Mouse (Mus musculus) spleen, postnatal 4 days (tissue): ENCODE results near the gene Slc12a9.

Experiments used
- DNase-seq, 2 experiments: peaks; one replicate each; pipeline ENCODE4 v3.0.0; 2022; ENCODE audit warnings: low spot score in 2 of 2

Slc12a9 gene

DNA sequence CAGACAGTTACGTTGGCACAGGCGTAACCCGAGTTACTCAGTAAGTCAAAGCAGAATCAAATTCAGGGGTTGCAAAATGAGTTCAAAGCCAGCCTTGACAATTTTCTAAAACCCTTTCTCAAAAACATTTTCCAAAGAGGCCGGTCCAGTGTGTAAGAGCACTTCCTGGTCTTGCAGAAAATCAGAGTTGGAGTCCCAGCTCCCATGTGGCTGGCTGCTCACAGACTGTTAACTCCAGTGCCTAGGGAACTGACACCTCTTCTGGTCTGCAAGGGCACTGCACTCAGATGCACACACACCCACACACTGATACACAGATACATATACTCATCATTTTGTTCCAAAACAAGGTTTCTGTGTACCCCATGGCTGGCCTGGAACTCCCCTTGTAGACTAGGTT, 25.0 kb downstream of the Slc12a9 start:
- DNase-seq = no peak

- peak; percentile 87 to 93 for DNase-seq
These were observed 26.1 kb downstream of the Slc12a9 start, which contains the start of gene Srrt for GRCm38 (mm10) chr5:137307071-137307912. TSS of gene Srrt (minus strand) at chr5:137307674.

DNA sequence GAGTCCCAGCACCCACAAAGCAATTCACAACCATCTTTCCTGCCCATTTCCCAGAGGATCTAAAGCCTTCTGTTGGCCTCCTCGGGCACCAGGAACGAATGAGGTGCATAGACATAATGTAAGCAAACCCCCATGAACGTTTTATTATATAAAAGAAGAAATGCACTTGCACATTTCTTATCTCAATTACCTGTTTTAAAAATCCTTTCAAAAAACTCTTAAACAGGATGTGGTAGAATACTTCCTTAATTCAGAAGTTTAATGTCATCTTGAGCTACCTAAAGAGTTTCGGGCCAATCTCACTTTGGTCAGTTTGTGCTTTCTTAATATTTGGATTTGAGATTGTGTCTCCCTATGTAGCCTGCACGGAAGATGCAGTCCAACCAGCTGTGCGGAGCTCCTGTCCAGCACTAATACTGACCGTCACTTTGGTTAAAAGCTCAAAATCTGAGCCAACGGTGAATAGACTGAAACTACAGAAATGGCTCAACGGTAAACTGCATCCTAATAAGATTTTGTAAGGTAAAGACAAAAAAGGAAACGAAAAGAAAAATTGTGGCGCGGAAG, 26.9 kb downstream of the Slc12a9 start:
- DNase-seq = no peak

GRCm38 (mm10) chr5:137305822-137306221, 27.6 kb downstream of the Slc12a9 start:
- DNase-seq = no peak

GRCm38 (mm10) chr5:137304816-137305215, 28.6 kb downstream of the Slc12a9 start:
- no peak for DNase-seq

DNA sequence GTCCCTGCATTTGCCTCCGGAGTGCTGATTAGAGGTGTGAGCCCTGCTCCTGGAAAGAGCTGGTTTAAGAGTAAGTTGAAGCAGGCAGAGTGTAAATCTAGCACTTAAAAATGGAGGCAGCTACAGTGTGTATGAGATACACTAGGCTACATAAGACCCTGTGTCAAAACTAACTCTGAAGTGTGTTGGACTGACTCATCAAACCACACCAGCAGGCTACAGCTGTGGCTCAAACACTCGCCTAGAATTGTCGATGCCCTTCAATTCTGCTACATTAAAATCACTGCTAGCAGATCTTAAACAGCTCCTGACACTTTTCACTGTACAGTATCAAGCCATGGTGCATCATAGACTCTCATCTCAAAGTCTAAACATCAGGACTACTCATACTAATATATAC, 29.2 kb downstream of the Slc12a9 start:
- no peak for DNase-seq

- no peak for DNase-seq
These were observed 29.8 kb downstream of the Slc12a9 start for GRCm38 (mm10) chr5:137303609-137304008.

DNA sequence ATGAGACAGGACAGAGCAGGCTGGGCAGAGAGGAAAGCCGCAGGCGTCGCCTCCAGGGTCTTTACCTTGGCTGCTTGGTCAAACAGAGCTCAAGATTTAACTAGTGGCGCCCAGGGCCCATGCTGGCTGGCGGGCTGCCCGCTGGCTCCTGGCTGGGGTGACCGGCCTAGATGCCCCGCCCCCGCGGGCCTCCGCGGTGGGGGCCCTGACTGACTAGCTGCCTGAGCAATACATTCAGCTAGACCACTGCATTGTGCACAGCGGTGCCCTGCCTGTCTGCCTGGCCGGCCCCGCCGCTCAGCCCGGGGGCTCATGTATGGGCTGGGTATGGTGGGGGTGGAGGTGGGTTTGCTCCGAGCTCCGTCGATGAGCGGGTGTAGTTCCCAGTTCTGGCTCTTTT, 32.1 kb downstream of the Slc12a9 start:
- no peak for DNase-seq

GRCm38 (mm10) chr5:137299240-137299639, 34.2 kb downstream of the Slc12a9 start:
- DNase-seq = no peak

DNA sequence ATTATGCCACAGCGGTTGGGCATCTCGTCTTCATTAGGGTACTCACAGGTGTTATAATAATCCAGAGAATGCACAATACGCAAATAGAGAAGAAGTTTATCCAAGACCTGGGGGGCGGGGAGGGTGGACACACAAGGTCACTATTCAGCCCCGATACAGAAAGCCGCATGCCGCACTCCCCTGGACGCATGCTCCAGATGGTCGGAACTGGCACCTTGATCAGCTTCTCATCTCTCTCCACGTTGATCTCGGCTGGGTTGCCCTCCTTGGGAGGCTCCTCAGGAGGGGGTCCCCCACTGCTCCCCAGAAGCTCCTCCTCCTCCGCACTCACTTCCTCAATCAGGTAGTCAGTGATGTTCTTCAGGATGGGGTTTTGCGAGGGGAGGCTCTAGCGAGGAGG, 36.3 kb downstream of the Slc12a9 start:
- DNase-seq = no peak

- DNase-seq = no peak
These were observed 37.7 kb downstream of the Slc12a9 start for GRCm38 (mm10) chr5:137295712-137296111.

- no peak for DNase-seq
These were observed 38.1 kb downstream of the Slc12a9 start for GRCm38 (mm10) chr5:137295296-137295695.

DNA sequence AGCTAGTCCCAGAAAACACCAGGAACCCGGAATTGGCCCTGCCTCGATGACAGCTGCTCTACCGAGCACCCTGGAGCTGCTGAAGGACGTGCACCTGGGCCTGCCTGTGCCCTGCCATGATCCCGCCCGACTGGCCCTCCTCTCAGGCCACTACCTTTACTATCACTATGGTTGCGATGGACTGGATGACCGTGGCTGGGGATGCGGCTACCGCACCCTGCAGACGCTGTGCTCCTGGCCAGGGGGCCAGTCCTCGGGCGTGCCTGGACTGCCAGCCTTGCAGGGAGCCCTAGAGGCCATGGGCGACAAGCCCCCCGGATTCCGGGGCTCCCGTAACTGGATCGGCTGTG, 38.7 kb downstream of the Slc12a9 start:
- DNase-seq = no peak

DNA sequence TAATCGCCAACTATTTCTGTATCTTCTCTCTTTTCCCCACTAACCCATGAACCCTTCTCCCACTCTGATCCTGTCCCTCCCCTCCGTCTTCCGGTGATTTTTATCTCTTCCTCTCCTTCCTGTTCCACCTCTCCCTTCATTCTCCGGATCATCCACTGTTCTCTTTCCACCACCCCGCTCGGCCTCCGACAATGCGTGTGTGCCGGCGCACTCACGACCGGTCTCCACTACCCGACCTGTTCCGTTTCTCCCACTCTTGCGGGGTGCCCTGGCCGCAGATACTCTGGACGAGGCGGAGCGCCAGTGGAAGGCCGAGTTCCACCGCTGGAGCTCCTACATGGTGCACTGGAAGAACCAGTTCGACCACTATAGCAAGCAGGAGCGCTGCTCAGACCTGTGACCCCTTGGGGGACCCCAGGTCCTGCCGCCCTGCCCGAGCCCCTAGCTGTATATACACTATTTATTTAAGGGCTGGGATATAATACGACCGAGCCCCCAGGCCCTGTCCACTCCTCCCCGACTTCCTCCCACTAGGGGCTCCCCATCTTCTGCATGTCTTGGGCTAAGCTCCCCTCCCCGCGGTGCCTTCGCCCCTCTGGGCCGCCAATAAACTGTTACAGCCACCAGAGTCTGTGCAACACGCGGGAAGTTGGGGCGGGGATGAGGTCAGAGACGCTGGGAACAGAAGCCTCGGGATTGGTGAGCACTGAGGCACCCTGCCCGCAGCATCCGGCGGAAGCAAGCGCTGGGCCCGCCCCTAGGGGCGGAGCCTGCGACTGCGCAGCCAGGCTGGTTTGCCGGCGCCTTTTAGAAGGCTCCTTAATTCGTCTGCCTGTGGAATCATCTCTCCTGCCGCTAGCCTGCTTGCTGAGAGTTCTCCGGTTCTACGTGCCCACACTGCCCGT, 39.3 kb downstream of the Slc12a9 start, which contains the start of gene Ufsp1:
TSS of gene Ufsp1 (plus strand) at position 791 of the 905 bp plus-strand sequence.
- DNase-seq = peak; percentile 94 to 96

GRCm38 (mm10) chr5:137293282-137293681, 40.1 kb downstream of the Slc12a9 start:
- DNase-seq = peak; percentile 89 to 92

DNA sequence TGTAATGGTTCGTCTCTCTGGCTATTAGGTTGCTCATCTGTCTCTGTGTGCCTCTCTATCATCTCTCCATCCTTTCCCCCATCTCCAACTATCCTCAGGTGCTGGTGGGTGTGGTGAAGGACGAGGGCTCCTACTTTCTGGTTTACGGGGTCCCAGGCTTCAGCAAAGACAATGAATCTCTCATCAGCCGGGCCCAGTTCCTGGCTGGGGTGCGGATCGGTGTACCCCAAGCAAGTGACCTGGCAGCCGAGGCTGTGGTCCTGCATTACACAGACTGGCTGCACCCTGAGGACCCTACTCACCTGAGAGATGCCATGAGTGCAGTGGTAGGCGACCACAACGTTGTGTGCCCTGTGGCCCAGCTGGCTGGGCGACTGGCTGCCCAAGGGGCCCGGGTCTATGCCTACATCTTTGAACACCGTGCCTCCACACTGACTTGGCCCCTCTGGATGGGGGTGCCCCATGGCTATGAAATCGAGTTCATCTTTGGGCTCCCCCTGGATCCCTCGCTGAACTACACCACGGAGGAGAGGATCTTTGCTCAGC, 41.9 kb downstream of the Slc12a9 start:
- peak; percentile 27 to 67 for DNase-seq

DNA sequence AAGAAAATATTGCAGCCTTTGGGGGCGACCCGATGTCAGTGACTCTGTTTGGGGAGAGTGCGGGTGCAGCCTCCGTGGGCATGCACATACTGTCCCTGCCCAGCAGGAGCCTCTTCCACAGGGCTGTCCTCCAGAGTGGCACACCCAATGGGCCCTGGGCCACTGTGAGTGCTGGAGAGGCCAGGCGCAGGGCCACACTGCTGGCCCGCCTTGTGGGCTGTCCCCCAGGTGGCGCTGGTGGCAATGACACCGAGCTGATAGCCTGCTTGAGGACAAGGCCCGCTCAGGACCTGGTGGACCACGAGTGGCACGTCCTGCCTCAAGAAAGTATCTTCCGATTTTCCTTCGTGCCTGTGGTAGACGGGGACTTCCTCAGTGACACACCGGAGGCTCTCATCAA, 42.7 kb downstream of the Slc12a9 start:
- peak; percentile 95 to 97 for DNase-seq

DNA sequence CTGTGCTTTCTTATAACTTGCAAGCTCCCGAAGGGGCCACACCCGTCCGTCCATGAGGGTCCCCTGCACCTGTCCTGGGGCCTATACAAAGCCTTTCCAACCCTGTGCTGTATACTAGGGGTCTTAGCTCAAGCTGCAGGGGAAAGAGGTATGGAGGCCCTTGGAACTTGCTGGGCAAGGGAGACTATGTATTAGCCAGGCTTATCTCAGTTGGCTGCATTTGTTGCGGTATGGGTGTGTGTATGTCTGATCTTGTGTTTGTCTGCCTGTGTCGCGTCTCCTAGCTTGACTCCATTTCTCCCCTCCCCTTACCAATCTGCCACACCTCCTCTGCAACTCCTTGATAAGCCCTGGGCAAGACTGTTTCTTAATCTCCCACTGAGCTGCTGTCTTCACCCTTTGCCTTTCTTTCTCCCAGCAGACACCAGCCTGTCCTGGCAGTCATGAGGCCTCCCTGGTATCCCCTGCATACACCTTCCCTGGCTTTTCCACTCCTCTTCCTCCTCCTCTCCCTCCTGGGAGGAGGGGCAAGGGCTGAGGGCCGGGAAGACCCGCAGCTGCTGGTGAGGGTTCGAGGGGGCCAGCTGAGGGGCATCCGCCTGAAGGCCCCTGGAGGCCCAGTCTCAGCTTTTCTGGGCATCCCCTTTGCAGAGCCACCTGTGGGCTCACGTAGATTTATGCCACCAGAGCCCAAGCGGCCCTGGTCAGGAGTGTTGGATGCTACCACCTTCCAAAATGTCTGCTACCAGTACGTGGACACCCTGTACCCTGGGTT, 43.6 kb downstream of the Slc12a9 start:
- peak; percentile 80 to 86 for DNase-seq

- peak in 1 of 2 experiments; percentile 75 for DNase-seq
These were observed 44.4 kb downstream of the Slc12a9 start for GRCm38 (mm10) chr5:137288999-137289470.

DNA sequence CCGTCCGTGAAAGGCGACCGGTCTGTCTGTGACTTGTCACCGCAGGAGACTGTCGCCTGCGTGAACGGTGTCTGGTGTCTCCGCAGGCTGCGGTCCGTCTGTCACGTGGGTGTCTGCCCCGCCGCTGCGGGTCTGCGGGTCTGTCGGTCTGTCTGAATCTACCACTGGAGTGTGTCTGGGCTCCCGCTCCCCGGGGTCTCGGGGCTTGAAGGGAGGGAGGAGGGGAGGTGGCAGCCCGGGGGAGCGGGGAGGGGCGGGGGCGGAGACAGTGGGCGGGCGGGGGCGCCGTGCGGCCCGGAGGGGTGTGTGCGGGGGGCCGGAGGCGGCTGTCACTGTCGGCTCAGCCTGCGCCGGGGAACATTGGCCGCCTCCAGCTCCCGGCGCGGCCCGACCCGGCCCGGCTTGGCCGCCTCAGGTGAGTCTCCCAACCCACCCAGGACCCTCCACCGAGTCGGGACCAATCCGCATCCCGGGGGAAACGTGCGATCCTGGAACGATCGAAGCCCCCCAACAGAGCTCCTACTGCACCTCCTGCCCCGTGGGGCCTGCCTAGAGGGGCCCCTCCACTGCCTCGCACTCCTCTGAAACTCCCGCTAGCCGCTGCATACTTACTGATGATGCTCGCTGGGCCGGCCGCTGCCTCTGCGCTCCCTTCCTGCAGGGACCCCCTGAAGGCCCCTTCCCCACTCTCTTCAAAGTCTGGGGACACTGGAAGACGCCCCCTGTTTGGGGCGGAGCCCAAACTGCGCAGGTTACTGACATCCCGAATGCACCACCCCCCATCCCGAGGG, 45.2 kb downstream of the Slc12a9 start:
- DNase-seq = peak; percentile 58 to 82
